Mouse (Mus musculus): ENCODE data around the gene Inpp5e. TPM values are rescaled to one million over a fixed set of nuclear protein-coding genes. Genes with fewer than 3 reads are reported as not detected.
A peak's percentile ranks its signal among the peaks of the same experiment; 100 is the strongest.

The Inpp5e gene
- 31.6 TPM for polyA plus RNA-seq (2021)

DNA sequence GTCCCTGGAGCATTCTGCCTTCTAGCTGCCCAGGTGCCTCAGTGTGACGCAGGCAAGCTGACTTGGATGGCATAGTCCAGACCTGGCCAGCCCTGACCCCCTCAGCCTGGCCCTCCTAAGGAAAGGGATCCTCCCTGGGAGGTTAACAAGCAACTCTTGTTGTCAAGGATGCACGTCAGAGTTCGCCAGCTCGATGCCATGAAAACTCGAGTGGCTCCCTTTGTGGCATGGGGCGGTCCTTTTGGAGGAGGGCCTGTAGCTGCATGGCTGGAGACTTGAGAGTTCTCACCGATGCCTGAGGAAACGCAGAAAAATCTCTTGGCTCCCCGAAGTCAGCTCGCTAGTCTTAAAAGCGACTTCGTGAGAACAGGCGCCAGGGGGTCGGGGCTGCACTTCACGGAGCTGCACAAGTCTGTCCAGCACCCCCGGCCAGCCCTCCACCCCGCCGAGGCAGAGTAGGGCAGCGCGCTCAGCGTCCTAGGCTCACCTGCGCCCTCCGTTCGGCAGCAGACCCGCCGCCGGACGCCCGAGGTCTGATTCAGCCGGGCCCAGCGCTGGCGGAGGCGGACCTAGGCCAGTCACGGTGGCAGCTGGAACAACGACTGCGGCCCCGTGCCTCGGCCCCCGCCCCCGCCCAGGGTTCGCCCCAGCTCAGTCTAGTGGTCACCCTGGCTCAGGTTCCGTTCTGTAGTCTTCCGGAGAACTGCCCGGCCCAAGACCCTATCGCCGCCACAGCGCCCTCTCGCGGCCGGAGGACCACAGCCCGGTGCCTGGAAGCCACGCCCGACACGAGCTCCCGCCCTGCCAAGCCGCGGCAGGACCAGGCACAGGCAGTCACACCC, at the start of gene Inpp5e:
Gene Inpp5e, minus strand, starts transcription at position 689 of the 842 bp plus-strand sequence.
- peak; percentile 58 for DNase-seq (ENCODE audit: low read depth, low spot score)
- no peak for TF ChIP-seq CTCF (IDR thresholded peaks at IDR 0.05)
- H3K27me3 ChIP-seq: no peaks in the 10 kb centered on the region
- POLR2A ChIA-PET: interaction anchor here (0.6 to 1.0 kb wide), 3 partner anchors 10 to 828 kb away, joined by 3 to 4 read pairs (median 3); no protein-coding TSS in a partner anchor
- ATAC-seq: peak; percentile 88
- in situ Hi-C loops (cut with MboI; ENCODE audit: low pct_unique_long_range_greater_than_20kb): no loop called here
- CTCF ChIA-PET: interaction anchor here (0.7 to 3.3 kb wide), 19 partner anchors 8 to 161 kb away, joined by 3 to 15 read pairs (median 4); partner anchors contain the start of genes Entr1, Pmpca and Sec16a

- H3K27me3 ChIP-seq: no peaks in the 10 kb centered on the region
- in situ Hi-C loops (cut with MboI; ENCODE audit: low pct_unique_long_range_greater_than_20kb): no loop called here
- no peak for TF ChIP-seq CTCF (IDR thresholded peaks at IDR 0.05)
- ATAC-seq: peak; percentile 17
- ChIA-PET CTCF (no interaction called here), POLR2A (no interaction called here)
- DNase-seq (ENCODE audit: low read depth, low spot score): no peak
Observed at GRCm38 (mm10) chr2:26458402-26459124, 49.6 kb upstream of the Inpp5e start.

DNA sequence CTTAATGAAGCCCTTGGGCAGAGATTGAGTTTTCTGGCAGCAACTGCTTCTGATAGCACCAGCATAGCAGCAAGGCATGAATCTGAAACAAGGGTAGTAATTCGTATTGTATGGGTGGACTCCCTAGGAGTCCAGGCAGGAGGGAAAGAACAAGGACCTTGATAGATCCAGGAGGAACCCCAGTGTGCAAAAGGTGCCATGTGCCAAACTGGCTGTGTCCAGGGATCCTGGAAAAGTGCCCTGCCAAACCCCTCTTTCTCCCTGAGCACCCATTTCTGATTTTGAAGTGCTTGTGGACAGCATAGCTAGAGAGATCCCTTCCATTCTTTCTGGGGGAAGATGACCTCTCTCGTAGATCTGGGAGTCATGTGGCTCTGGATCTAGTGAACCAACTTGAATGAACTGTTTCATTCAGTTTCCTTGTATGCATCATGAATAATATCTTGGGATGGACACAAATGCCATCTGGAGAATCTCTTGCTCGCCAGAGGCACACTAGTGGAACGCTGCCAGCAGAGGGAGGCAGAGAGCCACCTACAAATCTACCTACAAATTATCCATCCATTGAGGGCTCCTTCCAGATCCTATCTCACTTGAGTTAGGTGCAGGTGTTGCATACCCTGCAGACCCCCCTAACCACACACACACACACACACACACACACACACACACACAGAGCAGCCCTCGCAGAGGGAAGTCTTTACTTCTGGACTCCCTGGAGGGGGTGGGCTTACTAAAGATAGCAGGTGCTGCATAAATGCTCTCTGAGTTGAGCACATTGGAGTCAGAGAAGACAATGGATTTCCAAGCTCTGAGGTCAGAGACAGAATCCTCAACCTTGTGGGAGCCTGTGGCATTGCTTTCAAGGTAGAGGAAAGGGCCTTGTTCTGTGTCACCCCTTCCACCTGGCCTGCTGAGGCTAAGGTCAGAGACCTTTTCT, 40.4 kb upstream of the Inpp5e start:
- CTCF ChIA-PET: interaction anchor here (0.7 to 2.6 kb wide), 8 partner anchors 14 to 115 kb away, joined by 3 to 13 read pairs (median 3); no protein-coding TSS in a partner anchor
- ATAC-seq (no peak), DNase-seq (ENCODE audit: low read depth, low spot score) (no peak)
- no peak for TF ChIP-seq CTCF (IDR thresholded peaks at IDR 0.05)
- POLR2A ChIA-PET: interaction anchor here (0.6 kb wide), 1 partner anchor 906 kb away, joined by 3 read pairs; no protein-coding TSS in a partner anchor
- in situ Hi-C loops (cut with MboI; ENCODE audit: low pct_unique_long_range_greater_than_20kb): loop anchor here (5.0 to 25.0 kb wide), 2 partner anchors 113 to 463 kb away; partner anchors contain the start of genes Med22, Rpl7a, Surf1 and Surf2
- H3K27me3 ChIP-seq: no peaks in the 10 kb centered on the region

DNA sequence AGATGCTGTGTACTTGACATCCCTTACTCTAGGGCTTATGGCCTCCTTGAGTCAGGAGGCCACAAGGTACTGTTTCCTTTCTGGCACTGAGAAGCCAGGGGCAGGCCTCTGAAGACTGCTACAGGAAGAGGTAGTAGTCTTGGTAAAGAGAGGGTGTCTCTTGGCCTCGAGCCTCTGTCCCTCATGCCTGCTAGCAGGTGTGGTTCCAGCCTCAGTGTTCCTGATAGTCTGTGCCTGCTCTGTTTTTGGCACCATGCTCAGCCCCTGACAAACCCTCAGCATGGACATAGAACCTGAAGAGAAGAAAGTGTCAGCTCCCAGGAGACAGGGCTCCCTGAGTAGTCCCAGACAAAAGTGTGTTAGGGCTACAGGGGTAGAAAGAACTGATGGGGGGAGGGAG, 38.4 kb upstream of the Inpp5e start:
- TF ChIP-seq CTCF (IDR thresholded peaks at IDR 0.05): no peak

GRCm38 (mm10) chr2:26446671-26447070, 37.7 kb upstream of the Inpp5e start:
- no peaks in the 10 kb centered on the region for H3K27me3 ChIP-seq
- ATAC-seq (no peak), DNase-seq (ENCODE audit: low read depth, low spot score) (no peak)
- CTCF ChIA-PET: interaction anchor here (1.1 to 1.7 kb wide), 3 partner anchors 10 to 109 kb away, joined by 3 read pairs; no protein-coding TSS in a partner anchor
- POLR2A ChIA-PET: interaction anchor here (0.5 to 1.7 kb wide), 5 partner anchors 13 to 138 kb away, joined by 3 to 4 read pairs (median 3); no protein-coding TSS in a partner anchor
- no peak for TF ChIP-seq CTCF (IDR thresholded peaks at IDR 0.05)
- in situ Hi-C loops (cut with MboI; ENCODE audit: low pct_unique_long_range_greater_than_20kb): loop anchor here (25.0 kb wide), 1 partner anchor 466 kb away; the partner anchor contains the start of genes Med22, Rpl7a, Surf1 and Surf2

More for the DNA sequence above, 38.4 kb upstream of the Inpp5e start:
- H3K27me3 ChIP-seq: no peaks in the 10 kb centered on the region
- POLR2A ChIA-PET: no interaction called here
- ATAC-seq (no peak), DNase-seq (ENCODE audit: low read depth, low spot score) (no peak)
- CTCF ChIA-PET: interaction anchor here (0.6 to 1.1 kb wide), 2 partner anchors 35 to 101 kb away, joined by 3 read pairs; no protein-coding TSS in a partner anchor
- in situ Hi-C loops (cut with MboI; ENCODE audit: low pct_unique_long_range_greater_than_20kb): loop anchor here (25.0 kb wide), 1 partner anchor 465 kb away; the partner anchor contains the start of genes Med22, Rpl7a, Surf1 and Surf2

DNA sequence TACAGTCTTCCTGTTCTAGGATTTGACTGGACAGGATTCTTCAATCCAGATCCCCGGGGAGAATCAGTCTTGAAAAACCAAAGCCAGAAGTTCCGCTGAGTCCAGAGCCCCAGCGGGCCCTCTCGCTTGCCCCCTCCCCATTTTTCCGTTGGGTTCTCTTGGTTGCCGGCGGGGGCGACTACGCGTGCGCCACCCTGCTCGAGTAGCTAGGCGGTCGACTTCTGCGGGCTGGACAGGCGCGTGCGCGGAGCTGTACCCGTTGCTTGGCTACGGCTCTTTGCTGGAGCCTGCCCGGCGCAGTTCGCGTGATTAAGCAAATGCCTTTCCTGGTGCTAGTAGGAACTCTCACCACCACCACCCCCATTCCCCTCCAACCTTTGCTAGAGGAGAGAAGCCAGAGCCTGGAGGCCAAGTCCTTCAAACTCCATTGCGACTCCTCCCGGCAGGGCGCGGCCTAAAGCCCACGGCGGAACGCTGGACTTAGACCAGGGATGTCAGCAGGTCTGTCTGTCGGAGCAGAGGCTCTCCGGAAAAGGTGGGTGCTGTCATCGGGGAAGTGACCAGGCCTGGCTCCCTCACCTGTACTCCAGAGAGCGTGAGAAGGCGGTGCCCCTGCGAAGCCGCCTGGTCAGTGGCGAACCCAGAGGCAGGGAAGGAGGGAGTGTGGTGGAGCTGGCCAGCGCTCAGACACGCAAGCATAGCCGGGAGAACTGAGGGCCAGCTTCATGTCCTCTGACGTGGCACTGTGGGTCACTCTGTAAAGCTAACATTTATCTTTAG, 36.9 kb upstream of the Inpp5e start:
- no peaks in the 10 kb centered on the region for H3K27me3 ChIP-seq
- DNase-seq (ENCODE audit: low read depth, low spot score) (no peak), ATAC-seq (peak; percentile 67)
- TF ChIP-seq CTCF (IDR thresholded peaks at IDR 0.05): no peak
- ChIA-PET CTCF (interaction anchor here (0.8 to 1.7 kb wide), 5 partner anchors 9 to 124 kb away, joined by 3 read pairs; partner anchors contain the start of gene Inpp5e), POLR2A (interaction anchor here (0.5 to 1.7 kb wide), 7 partner anchors 14 to 139 kb away, joined by 3 to 4 read pairs (median 3); no protein-coding TSS in a partner anchor)
- in situ Hi-C loops (cut with MboI; ENCODE audit: low pct_unique_long_range_greater_than_20kb): loop anchor here (25.0 kb wide), 1 partner anchor 466 kb away; the partner anchor contains the start of genes Med22, Rpl7a, Surf1 and Surf2

- CTCF ChIA-PET: interaction anchor here (0.9 to 1.7 kb wide), 4 partner anchors 9 to 125 kb away, joined by 3 read pairs; partner anchors contain the start of gene Inpp5e
- no peaks in the 10 kb centered on the region for H3K27me3 ChIP-seq
- TF ChIP-seq CTCF (IDR thresholded peaks at IDR 0.05): no peak
- in situ Hi-C loops (cut with MboI; ENCODE audit: low pct_unique_long_range_greater_than_20kb): loop anchor here (25.0 kb wide), 1 partner anchor 467 kb away; the partner anchor contains the start of genes Med22, Rpl7a, Surf1 and Surf2
- POLR2A ChIA-PET: interaction anchor here (0.6 to 1.7 kb wide), 2 partner anchors 15 to 99 kb away, joined by 3 to 4 read pairs; no protein-coding TSS in a partner anchor
- ATAC-seq: peak; percentile 85
- DNase-seq (ENCODE audit: low read depth, low spot score): peak; percentile 99
Observed at GRCm38 (mm10) chr2:26444946-26445665, 36.1 kb upstream of the Inpp5e start, which contains the start of gene Sec16a. Gene Sec16a, minus strand, starts transcription at chr2:26445216.

DNA sequence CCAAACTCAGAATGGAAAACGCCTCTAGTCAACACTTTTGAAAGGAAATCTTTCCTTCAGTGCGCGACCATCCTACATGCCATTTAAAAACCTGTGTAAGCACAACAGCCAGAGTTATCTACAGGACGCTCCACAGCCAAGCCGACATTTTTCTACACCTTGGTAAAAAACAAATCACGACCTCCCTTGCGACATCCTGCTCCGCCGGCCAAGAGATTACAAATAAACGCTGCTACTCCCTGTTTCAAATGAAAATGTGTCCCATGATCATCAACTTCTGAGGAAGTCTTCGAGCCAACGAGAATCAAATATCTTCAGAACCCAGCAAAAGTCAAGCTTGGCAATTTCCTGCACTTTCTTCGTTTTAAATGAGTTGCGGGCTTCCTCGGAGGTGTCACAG, 35.4 kb upstream of the Inpp5e start:
- ChIA-PET CTCF (interaction anchor here (1.4 to 1.8 kb wide), 2 partner anchors 10 to 35 kb away, joined by 4 read pairs; partner anchors contain the start of gene Inpp5e), POLR2A (no interaction called here)
- no peak for ATAC-seq
- in situ Hi-C loops (cut with MboI; ENCODE audit: low pct_unique_long_range_greater_than_20kb): loop anchor here (25.0 kb wide), 1 partner anchor 468 kb away; the partner anchor contains the start of genes Med22, Rpl7a, Surf1 and Surf2
- no peak for DNase-seq (ENCODE audit: low read depth, low spot score)
- no peak for TF ChIP-seq CTCF (IDR thresholded peaks at IDR 0.05)
- H3K27me3 ChIP-seq: no peaks in the 10 kb centered on the region

All from Patski (cell line).